Mouse (Mus musculus) natural killer cell, adult 2 months (primary cell): ENCODE results near the gene Terb1.

ENCODE experiments used
- DNase-seq, 2 experiments: peaks; one replicate each; pipeline ENCODE4 v3.0.0; 2022; ENCODE audit warnings: low spot score in 2 of 2

The Terb1 gene

GRCm38 (mm10) chr8:104452177-104452576, 57.5 kb downstream of the Terb1 start:
- DNase-seq = no peak

DNA sequence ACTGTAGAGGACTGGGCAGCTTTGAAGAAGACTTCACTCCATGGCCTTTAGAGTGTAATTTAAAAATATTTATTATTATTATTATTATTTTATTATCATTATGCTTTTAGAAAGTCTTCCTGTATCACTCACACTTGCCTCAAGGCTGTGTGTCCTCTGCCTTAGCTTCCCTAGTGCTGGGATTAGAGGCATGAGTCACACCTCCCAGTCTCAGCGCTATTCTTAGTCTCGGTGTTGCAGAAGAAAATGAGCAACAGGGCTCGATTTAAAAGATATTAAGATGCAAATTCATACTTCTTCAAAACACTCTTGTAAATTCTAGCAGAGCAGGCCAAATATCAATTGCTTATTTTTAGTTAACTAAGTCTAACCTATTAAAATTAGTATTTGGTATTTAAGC, 60.9 kb downstream of the Terb1 start:
- DNase-seq = no peak

DNA sequence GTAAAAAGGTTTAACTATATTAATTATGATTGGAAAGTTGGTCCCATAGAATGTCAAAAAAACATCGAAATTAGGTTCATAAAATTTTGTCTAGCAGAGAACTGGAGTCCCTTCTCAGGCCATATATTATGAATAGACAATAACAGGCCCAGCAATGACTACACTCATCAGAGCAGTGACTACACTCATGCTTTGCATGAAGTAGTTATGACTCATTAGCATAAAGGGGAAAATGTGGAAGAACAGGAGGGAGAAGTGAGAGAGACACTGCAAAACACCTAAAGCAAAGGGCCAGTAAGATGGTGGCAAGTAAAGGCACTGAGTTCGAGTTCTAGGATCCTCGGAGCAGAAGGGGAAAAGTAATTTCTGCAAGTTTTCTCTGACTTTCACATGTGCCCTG, 63.7 kb downstream of the Terb1 start:
- no peak for DNase-seq

DNA sequence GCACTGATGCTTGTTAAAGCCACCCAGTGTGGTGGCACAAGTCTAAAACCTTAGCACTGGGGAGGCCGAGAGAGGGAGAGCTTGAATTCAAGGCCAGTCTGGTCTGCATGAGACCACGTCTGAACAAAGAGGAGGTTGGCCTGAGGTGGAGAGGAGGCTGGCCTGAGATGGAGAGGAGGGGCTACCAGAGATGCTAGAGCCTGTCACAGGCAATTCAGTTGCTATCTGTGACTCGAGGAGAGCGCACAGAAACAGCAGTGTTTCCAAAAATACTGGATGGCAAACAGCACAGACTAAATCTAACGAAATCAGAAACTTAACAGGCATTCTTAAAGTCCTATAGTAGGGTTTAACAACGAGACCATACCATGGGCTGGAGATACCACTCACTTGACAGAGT, 64.5 kb downstream of the Terb1 start:
- DNase-seq = no peak

DNA sequence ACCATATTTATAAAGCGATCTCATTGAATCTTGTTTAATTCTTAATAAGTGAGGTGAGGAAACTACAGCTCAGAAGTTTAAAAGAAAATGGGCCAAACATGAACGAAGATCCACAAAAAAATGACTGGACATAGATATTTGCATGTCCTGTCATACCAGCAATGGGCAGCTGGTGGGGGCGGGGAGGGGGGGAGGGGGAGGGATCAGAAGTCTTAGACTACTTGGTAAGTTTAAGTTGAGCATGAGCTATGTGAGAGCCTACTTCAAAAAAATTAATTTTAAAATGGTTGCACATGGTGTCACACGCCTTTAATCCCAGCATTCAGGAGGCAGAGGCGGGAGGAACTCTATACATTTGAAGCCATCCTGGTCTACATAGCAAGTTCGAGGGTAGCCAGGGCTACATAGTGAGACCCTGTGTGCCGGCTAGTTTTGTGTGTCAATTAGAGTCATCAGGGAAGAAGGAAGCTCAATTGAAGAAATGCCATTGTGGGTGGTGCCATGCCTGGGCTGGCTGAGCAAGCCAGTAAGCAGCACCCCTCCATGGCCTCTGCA, 66.5 kb downstream of the Terb1 start:
- DNase-seq = no peak

GRCm38 (mm10) chr8:104442299-104443124, 67.2 kb downstream of the Terb1 start, which contains the start of gene Dync1li2:
Gene Dync1li2 (minus strand): TSS chr8:104443047.
- peak; percentile 88 to 92 for DNase-seq

DNA sequence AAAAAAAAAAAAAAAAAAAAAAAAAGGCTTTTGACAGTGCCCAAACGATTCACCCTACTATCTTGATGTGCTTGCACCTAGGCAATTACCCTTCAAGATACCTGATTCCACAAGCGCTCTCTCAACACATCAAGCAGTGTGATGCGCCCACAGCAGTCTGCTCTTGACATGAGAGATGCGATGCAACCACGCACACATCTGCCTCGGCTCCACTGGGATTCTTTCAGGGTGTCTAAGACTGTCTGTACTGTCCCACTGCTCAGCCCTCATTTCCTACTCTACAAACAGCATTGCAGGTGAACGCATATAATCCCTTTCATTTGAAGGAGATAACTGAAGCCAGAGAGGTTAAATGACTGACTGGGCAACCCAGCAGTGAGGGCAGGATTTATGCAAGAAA, 68.1 kb downstream of the Terb1 start:
- no peak for DNase-seq

DNA sequence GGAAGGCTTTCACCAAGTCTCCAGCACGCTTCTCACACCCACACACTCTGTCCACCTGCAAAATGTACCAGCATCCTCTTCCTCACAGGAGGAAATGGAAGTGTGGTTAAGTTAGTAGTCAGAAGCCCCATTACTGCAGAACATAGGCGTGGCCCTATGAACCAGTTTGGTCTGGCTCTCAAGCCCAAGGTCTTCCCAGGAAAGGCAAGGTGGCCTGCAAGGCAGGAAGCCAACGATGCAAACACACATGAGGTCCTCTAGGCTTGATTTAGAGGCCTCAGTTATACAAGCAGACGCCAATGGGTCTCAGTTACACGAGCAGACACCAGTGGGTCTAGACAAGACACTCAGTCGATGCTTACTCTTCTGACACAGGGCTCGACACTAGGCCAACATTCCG, 70.2 kb downstream of the Terb1 start:
- DNase-seq = no peak

GRCm38 (mm10) chr8:104437494-104438135, 72.1 kb downstream of the Terb1 start:
- no peak for DNase-seq

DNA sequence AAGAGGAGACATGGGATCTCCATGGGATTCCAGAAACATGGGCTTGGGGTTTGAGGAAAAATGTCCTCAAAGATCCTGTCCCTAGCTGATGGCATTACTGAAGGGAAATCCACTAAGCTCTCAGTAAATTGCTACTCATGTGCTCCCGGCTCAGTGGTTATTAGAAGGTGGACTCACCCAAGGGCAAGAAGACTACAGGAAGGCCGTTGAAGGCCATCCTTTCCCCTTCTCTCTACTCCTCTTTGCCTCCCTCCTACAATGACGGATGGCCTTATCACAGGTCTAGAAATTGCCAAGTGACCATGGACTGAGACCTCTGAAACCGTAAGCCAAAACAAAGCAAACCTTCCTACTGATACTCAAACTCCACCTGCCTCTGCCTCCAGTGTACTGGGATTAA, 73.1 kb downstream of the Terb1 start:
- no peak for DNase-seq

DNA sequence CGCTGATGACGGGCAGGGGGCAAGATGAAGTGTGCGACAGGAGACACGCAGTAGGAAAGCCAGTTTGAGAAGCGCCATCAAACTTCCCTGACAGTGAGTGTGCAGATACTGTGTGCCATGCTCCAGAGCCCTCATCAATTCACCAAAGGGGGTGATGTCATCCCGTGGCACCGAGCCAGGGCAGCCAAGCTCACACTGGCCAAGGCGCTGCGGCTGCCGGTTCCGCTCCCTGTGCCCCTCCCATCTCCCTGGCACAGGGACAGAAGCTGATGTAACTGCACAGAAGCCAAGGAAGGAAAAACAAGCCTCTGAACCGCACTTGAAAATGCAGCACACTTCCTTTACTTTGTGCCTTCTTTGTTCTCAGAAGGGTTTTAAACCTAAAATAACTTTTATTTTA, 73.7 kb downstream of the Terb1 start:
- DNase-seq = peak; percentile 73 to 75

DNA sequence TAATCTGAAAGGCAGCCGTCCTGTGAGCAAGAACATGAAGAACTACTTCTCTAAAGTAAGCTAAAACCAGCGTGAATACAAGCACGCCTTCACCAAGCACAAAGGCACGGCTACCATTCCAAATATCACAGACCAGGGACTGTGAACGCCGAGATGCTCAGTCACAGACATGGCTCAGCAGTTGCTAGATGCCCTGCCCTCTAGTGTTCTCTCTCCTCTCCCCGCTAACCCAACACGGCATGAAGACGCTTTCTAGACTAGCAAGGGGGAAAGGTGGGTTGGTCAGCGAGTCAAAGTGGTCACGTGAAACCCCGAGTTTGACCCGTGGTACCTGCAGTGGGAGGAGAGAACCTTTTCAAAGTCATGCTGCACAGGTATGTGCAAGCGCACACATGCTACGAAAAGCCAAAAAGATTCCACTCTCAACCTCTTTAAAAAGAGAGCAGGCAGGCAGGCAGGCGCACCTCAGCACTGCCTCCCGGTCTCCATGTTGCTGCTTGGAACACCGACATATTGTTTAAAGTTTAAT, 74.8 kb downstream of the Terb1 start:
- DNase-seq = no peak

DNA sequence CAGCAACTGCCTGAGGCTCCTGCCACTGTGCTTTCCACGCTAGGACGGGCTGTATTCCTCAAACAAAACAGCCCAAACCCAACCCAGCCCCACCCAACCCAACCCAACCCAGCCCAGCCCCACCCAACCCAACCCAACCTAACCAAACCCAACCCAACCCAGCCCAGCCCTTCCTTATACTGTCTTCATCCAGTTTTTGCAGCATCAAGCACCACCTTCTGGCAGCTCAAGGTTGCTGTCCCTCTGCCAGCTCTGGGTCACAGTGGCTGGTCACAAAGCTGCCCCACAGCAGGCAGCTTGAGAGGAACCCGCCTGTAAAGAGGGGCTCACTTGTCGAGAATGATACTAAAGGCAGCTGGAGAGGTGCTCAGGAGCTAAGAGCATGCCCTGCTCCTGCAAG, 75.4 kb downstream of the Terb1 start:
- DNase-seq = no peak

GRCm38 (mm10) chr8:104433191-104433842, 76.4 kb downstream of the Terb1 start:
- no peak for DNase-seq

DNA sequence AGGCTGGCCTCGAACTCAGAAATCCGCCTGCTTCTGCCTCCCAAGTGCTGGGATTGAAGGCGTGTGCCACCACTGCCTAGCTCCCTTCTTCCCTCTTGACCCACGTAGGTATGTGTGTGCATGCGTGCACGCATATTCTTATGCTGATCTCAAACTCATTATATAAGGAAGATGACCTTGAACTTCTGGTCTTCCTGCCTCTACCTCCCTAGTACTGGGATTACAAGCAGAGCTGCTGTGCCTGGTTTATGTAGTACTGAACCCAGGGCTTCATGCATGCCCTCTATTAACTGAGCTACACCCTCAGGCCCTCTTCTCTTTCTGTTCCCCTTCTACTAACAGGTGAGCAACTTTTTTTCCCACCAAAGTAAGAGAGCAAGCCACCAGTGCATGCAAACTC, 77.1 kb downstream of the Terb1 start:
- DNase-seq = no peak

- no peak for DNase-seq
These were observed 79.5 kb downstream of the Terb1 start for GRCm38 (mm10) chr8:104430230-104430629.

DNA sequence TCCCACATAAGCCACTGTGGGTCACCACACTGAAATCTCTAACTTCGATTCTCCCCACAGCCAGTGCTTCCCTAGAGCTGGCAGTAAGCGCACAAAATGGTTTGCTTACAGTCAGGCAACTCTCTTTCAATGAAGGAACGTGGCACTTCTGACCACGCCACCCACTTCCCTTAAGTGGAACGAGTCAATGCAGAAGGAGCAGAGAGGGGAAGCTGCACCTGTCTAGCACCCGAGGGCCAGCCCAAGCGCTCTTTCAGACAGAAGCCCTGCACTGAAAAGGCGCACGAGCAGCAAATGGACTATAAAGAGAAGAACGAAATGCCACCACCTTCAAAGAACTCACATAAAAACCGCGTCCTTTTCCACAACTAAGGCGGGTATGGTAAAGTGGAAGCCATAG, 82.0 kb downstream of the Terb1 start:
- no peak for DNase-seq

DNA sequence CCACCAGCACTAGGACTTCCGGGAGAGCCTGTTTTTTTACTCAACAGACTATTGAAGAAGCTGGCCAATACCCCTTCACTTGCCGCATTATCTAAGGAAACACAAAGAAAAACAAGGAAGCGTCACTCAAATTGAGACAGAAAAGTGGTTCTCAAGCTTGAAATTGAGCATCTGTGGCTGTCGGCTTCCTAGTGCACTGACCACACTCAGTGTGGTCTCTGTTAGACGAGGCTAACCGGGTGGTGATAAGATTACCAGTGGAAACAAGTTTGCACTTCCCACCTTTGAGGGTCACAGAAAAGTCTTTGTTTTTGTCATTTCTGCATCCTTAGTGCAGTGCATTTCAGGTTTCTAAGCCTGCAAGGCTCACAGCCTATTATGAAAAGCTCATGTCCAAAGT, 87.4 kb downstream of the Terb1 start:
- no peak for DNase-seq

DNA sequence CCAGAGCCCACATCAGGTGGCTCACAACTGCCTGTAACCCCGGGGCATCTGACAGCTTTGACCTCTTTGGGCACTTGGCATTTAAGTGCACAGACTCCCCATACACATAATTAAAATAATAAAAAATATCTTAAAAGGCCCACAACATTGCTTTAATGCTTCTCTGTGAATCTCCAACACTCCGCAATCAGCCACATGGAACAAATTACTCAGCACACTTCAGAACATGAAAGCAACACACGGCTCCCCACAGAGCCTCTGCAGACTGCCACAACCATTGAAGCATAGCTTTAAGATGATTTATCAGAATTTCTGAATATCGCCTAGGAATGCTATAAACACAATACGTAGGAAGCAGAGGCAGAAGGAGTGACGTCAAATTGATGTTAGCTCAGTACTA, 93.7 kb downstream of the Terb1 start:
- no peak for DNase-seq

DNA sequence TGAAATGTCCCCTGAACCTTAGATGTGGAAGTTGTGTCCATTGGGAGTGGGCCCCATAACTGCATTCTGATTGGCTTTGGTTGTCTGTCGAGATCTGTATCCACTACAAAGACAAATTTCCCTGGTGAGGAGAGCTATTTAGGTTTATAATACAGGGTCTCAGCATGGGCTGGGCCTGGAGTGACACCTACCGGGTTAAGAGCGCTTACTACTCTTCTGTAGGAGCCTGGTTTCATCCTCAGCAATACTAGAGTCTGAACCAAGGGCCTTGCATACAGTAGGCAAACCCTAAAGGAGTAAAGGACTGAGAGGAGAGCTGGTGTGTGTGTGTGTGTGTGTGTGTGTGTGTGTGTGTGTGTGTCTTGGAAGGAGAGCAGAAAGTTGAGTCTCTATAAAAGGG, 95.5 kb downstream of the Terb1 start:
- DNase-seq = no peak

- DNase-seq = no peak
These were observed 95.9 kb downstream of the Terb1 start for GRCm38 (mm10) chr8:104413770-104414169.

- no peak for DNase-seq
These were observed 96.7 kb downstream of the Terb1 start for GRCm38 (mm10) chr8:104412805-104413532.
